Mouse (Mus musculus): Measurements from ENCODE around the gene Ahcyl1. TPM values are rescaled to one million over a fixed set of nuclear protein-coding genes. Genes with fewer than 3 reads are reported as not detected.
A peak's percentile ranks its signal among the peaks of the same experiment; 100 is the strongest.

Gene Ahcyl1
- polyA plus RNA-seq, 1 experiment from 2014 or later: 143 TPM

GRCm38 (mm10) chr3:107701767-107702394 lies 5.5 kb upstream of the Ahcyl1 start:
- H3K4me2 ChIP-seq (replicated peaks): no peak overlapping the region
- no peaks in the 10 kb centered on the region for H3K27me3 ChIP-seq
- H3K36me3 ChIP-seq: no peaks in the 10 kb centered on the region
- WGBS: 89% methylated on average over 1 of the region's 1 CpGs
- ATAC-seq (ENCODE audit: low FRiP score, low read depth): no peak
- H3K27ac ChIP-seq (replicated peaks): no peak overlapping the region
- H3K9me3 ChIP-seq: no peaks in the 10 kb centered on the region
- H3K4me1 ChIP-seq: 0 out of 2 replicates have a peak, but pooled peaks cover under 1% of the 10 kb centered on the region
- no peak overlapping the region for H3K9ac ChIP-seq (replicated peaks)
- H3K4me3 ChIP-seq: no peak overlapping the region

- no peak for ATAC-seq (ENCODE audit: low FRiP score, low read depth)
- Histone ChIP-seq H3K4me3 (no peak overlapping the region), H3K4me1 (0 out of 2 replicates have a peak, but pooled peaks cover 3% of the 10 kb centered on the region), H3K9ac (replicated peaks) (no peak overlapping the region), H3K4me2 (replicated peaks) (no peak overlapping the region), H3K9me3 (no peaks in the 10 kb centered on the region), H3K36me3 (no peaks in the 10 kb centered on the region), H3K27ac (replicated peaks) (no peak overlapping the region), H3K27me3 (no peaks in the 10 kb centered on the region)
- WGBS: 89% methylated on average over 2 of the region's 2 CpGs
Measured at GRCm38 (mm10) chr3:107700625-107701024, 4.3 kb upstream of the Ahcyl1 start.

GRCm38 (mm10) chr3:107696910-107697309 lies 550 bp upstream of the Ahcyl1 start:
- Histone ChIP-seq H3K27me3 (no peaks in the 10 kb centered on the region), H3K4me3 (peak overlapping the region; percentile 7; the same call in 1 of the 2 replicates), H3K9ac (replicated peaks) (no peak overlapping the region), H3K36me3 (no peaks in the 10 kb centered on the region), H3K4me1 (peaks cover 21% of the 10 kb centered on the region), H3K9me3 (no peaks in the 10 kb centered on the region), H3K27ac (replicated peaks) (no peak overlapping the region), H3K4me2 (replicated peaks) (peak overlapping the region; percentile 32)
- WGBS: 51% methylated on average over 3 of the region's 3 CpGs
- ATAC-seq (ENCODE audit: low FRiP score, low read depth): no peak

- Histone ChIP-seq H3K4me2 (replicated peaks) (peak overlapping the region; percentile 92), H3K27me3 (no peaks in the 10 kb centered on the region), H3K4me3 (peak overlapping the region; percentile 84), H3K9ac (replicated peaks) (peak overlapping the region; percentile 96), H3K9me3 (no peaks in the 10 kb centered on the region), H3K27ac (replicated peaks) (peak overlapping the region; percentile 90), H3K36me3 (no peaks in the 10 kb centered on the region), H3K4me1 (peaks cover 31% of the 10 kb centered on the region)
- 5% methylated on average over 16 of the region's 16 CpGs for WGBS
- ATAC-seq (ENCODE audit: low FRiP score, low read depth): no peak
Measured at GRCm38 (mm10) chr3:107695219-107695947, 977 bp downstream of the Ahcyl1 start.

- 71% methylated on average over 2 of the region's 2 CpGs for WGBS
- H3K4me3 ChIP-seq: peak overlapping the region; percentile 84
- H3K9ac ChIP-seq (replicated peaks): peak overlapping the region; percentile 96
- peaks cover 39% of the 10 kb centered on the region for H3K4me1 ChIP-seq
- H3K36me3 ChIP-seq: no peaks in the 10 kb centered on the region
- no peaks in the 10 kb centered on the region for H3K27me3 ChIP-seq
- peak overlapping the region; percentile 92 for H3K4me2 ChIP-seq (replicated peaks)
- no peaks in the 10 kb centered on the region for H3K9me3 ChIP-seq
- ATAC-seq (ENCODE audit: low FRiP score, low read depth): no peak
- H3K27ac ChIP-seq (replicated peaks): no peak overlapping the region; the same call in 1 of the 2 replicates
Measured at GRCm38 (mm10) chr3:107694256-107694900, 2.0 kb downstream of the Ahcyl1 start.

GRCm38 (mm10) chr3:107690366-107690765 lies 6.0 kb downstream of the Ahcyl1 start:
- Histone ChIP-seq H3K27me3 (no peaks in the 10 kb centered on the region), H3K9ac (replicated peaks) (no peak overlapping the region), H3K9me3 (no peaks in the 10 kb centered on the region), H3K4me1 (peaks cover 36% of the 10 kb centered on the region), H3K36me3 (no peaks in the 10 kb centered on the region), H3K4me2 (replicated peaks) (peak overlapping the region; percentile 19), H3K4me3 (no peak overlapping the region), H3K27ac (replicated peaks) (peak overlapping the region; percentile 74)
- 60% methylated on average over 2 of the region's 2 CpGs for WGBS
- peak; percentile 61 for ATAC-seq (ENCODE audit: low FRiP score, low read depth)

GRCm38 (mm10) chr3:107689245-107689644 lies 7.1 kb downstream of the Ahcyl1 start:
- Histone ChIP-seq H3K9me3 (no peaks in the 10 kb centered on the region), H3K4me2 (replicated peaks) (no peak overlapping the region), H3K9ac (replicated peaks) (no peak overlapping the region), H3K4me1 (peaks cover 24% of the 10 kb centered on the region), H3K27me3 (no peaks in the 10 kb centered on the region), H3K27ac (replicated peaks) (no peak overlapping the region), H3K36me3 (no peaks in the 10 kb centered on the region), H3K4me3 (no peak overlapping the region)
- no peak for ATAC-seq (ENCODE audit: low FRiP score, low read depth)

GRCm38 (mm10) chr3:107688236-107688635 lies 8.1 kb downstream of the Ahcyl1 start:
- no peaks in the 10 kb centered on the region for H3K9me3 ChIP-seq
- ATAC-seq (ENCODE audit: low FRiP score, low read depth): no peak
- WGBS: 80% methylated on average over 1 of the region's 1 CpGs

GRCm38 (mm10) chr3:107686276-107686977 lies 9.9 kb downstream of the Ahcyl1 start:
- Histone ChIP-seq H3K9me3 (no peaks in the 10 kb centered on the region), H3K27ac (replicated peaks) (no peak overlapping the region), H3K4me3 (no peak overlapping the region), H3K27me3 (no peaks in the 10 kb centered on the region), H3K36me3 (no peaks in the 10 kb centered on the region), H3K4me2 (replicated peaks) (no peak overlapping the region), H3K4me1 (peaks cover 21% of the 10 kb centered on the region), H3K9ac (replicated peaks) (no peak overlapping the region)
- ATAC-seq (ENCODE audit: low FRiP score, low read depth): no peak
- WGBS: 89% methylated on average over 3 of the region's 3 CpGs

More at GRCm38 (mm10) chr3:107688236-107688635, 8.1 kb downstream of the Ahcyl1 start:
- Histone ChIP-seq H3K4me1 (peaks cover 18% of the 10 kb centered on the region), H3K36me3 (no peaks in the 10 kb centered on the region), H3K4me3 (no peak overlapping the region), H3K4me2 (replicated peaks) (no peak overlapping the region), H3K9ac (replicated peaks) (no peak overlapping the region), H3K27me3 (no peaks in the 10 kb centered on the region), H3K27ac (replicated peaks) (no peak overlapping the region)

- Histone ChIP-seq H3K4me1 (peaks cover 21% of the 10 kb centered on the region), H3K4me3 (no peak overlapping the region), H3K4me2 (replicated peaks) (no peak overlapping the region), H3K27ac (replicated peaks) (no peak overlapping the region), H3K9ac (replicated peaks) (no peak overlapping the region), H3K36me3 (no peaks in the 10 kb centered on the region), H3K9me3 (no peaks in the 10 kb centered on the region), H3K27me3 (no peaks in the 10 kb centered on the region)
- WGBS: 93% methylated on average over 2 of the region's 2 CpGs
- ATAC-seq (ENCODE audit: low FRiP score, low read depth): no peak
Measured at GRCm38 (mm10) chr3:107685652-107686051, 10.7 kb downstream of the Ahcyl1 start.

GRCm38 (mm10) chr3:107683587-107683986 lies 12.8 kb downstream of the Ahcyl1 start:
- Histone ChIP-seq H3K27me3 (no peaks in the 10 kb centered on the region), H3K4me3 (no peak overlapping the region), H3K9me3 (no peaks in the 10 kb centered on the region), H3K9ac (replicated peaks) (no peak overlapping the region), H3K27ac (replicated peaks) (no peak overlapping the region), H3K36me3 (no peaks in the 10 kb centered on the region), H3K4me2 (replicated peaks) (no peak overlapping the region), H3K4me1 (peaks cover 12% of the 10 kb centered on the region)
- no peak for ATAC-seq (ENCODE audit: low FRiP score, low read depth)
- 88% methylated on average over 1 of the region's 1 CpGs for WGBS

Measured in midbrain, embryonic 12.5 days (tissue).